Mouse (Mus musculus) liver, embryonic 16.5 days (tissue): ENCODE results near the gene Tmem14a. TPM values are rescaled to one million over a fixed set of nuclear protein-coding genes. Genes with fewer than 3 reads are reported as not detected.
"Not testable (repeated sequence)": the region's sequence is repeated elsewhere in the genome, so short reads cannot be mapped to it uniquely, and the experiment has no call there.

ENCODE experiments used
- ATAC-seq: fragments of 200-750 bp; cut with Nextera tagmentation; 2 replicates; pipeline ENCODE4 v1.8.0; 2017; ENCODE audit warnings: low read depth, mild to moderate bottlenecking, moderate number of reproducible peaks, moderate library complexity
- H3K27ac ChIP-seq: fragments of 300-500 bp; sonication (generic); 2 replicates; pipeline ENCODE4 v1.5.1; 2014; ENCODE audit warnings: mild to moderate bottlenecking, low read length
- H3K27me3 ChIP-seq: fragments of 300-500 bp; sonication (generic); 2 replicates; pipeline ENCODE4 v1.6.1; 2014; ENCODE audit warnings: low read depth, low read length, mixed read lengths; ENCODE audit not compliant: control insufficient read depth, insufficient read depth
- H3K36me3 ChIP-seq: fragments of 300-500 bp; sonication (generic); 2 replicates; pipeline ENCODE4 v1.6.1; 2014; ENCODE audit warnings: mild to moderate bottlenecking; ENCODE audit not compliant: control insufficient read depth, insufficient read depth
- H3K4me1 ChIP-seq: fragments of 300-500 bp; sonication (generic); 2 replicates; pipeline ENCODE4 v1.6.1; 2014; ENCODE audit warnings: low read depth, low read length, mixed read lengths; ENCODE audit not compliant: control insufficient read depth
- H3K4me2 ChIP-seq: fragments of 300-500 bp; sonication (generic); 2 replicates; pipeline ENCODE4 v1.6.1; 2014; ENCODE audit warnings: low read depth, low read length, mixed read lengths
- H3K4me3 ChIP-seq: fragments of 300-500 bp; sonication (generic); 2 replicates; pipeline ENCODE4 v1.5.1; 2014; ENCODE audit warnings: low read depth, mild to moderate bottlenecking, low read length
- H3K9ac ChIP-seq: fragments of 300-500 bp; sonication (generic); 2 replicates; pipeline ENCODE4 v1.6.1; 2014; ENCODE audit warnings: low read depth, low read length
- H3K9me3 ChIP-seq: fragments of 300-500 bp; sonication (generic); replicated peaks from 2 replicates; pipeline ENCODE4 v1.6.1; 2016; ENCODE audit warnings: low read length; ENCODE audit not compliant: control insufficient read depth
- WGBS: fragments of 180-500 bp; shearing (Covaris S2); extraction: QIAGEN DNeasy Blood & Tissue Kit; methylation state at CpG from one replicate; pipeline ENCODE4 v1.1.7; 2014; ENCODE audit not compliant: insufficient replicate concordance; 5-methylcytosine and 5-hydroxymethylcytosine counted together
- polyA plus RNA-seq: library from polyadenylated mRNA; unstranded; fragments of >200 nt; fragmentation: Nextera tagmentation; extraction: Ambion mirVana; gene quantifications from 2 replicates; pipeline ENCODE4 v1.2.1, GENCODE M21; 2015

Tmem14a gene
- polyA plus RNA-seq, 1 experiment from 2014 or later = 3.0 TPM

DNA sequence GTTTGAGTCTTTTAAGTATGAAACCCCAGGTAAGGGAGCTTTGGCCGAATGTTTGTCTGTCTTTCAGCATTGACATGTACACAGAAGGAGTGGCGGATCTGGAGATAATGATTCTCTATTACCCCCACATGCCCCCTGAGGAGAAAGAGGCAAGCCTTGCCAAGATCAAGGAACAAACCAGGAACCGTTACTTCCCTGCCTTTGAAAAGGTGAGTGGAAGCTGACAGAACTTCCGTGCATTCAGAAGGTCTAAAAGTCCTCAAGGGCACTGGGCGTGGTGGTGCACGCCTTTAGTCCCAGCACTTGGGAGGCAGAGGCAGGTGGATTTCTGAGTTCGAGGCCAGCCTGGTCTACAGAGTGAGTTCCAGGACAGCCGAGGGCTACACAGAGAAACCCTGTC, 41.6 kb downstream of the Tmem14a start:
- ATAC-seq, H3K4me2 ChIP-seq, H3K36me3 ChIP-seq, H3K27ac ChIP-seq, H3K9me3 ChIP-seq, H3K4me3 ChIP-seq, H3K4me1 ChIP-seq, H3K27me3 ChIP-seq, H3K9ac ChIP-seq: not testable (repeated sequence)
- 62% methylated on average over 8 of the region's 8 CpGs for WGBS

DNA sequence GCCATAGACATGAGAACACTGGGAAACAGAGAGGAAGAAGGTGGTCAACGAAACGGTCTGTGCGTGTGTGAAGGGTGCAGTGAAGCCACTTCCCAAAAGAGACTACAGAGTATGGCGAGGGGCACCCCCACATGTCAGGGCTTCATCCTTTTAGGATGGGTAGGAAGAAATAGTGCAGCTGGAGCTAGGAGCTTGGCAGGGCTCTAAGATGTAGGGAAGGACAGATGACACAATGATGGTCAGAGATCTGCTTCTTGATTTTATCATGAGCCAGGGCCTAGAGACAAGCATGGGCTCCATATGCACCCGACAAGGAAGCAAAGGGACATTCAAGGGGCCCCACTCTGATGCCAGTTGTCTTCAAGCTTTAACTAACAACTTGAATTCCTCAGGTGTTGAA, 44.0 kb downstream of the Tmem14a start:
- Histone ChIP-seq H3K4me2 (no peak overlapping the region), H3K4me1 (no peaks in the 10 kb centered on the region), H3K27ac (no peak overlapping the region), H3K9ac (no peak overlapping the region), H3K36me3 (no peaks in the 10 kb centered on the region), H3K27me3 (no peaks in the 10 kb centered on the region), H3K4me3 (no peak overlapping the region), H3K9me3 (no peaks in the 10 kb centered on the region)
- 72% methylated on average over 5 of the region's 5 CpGs for WGBS
- ATAC-seq = no peak

DNA sequence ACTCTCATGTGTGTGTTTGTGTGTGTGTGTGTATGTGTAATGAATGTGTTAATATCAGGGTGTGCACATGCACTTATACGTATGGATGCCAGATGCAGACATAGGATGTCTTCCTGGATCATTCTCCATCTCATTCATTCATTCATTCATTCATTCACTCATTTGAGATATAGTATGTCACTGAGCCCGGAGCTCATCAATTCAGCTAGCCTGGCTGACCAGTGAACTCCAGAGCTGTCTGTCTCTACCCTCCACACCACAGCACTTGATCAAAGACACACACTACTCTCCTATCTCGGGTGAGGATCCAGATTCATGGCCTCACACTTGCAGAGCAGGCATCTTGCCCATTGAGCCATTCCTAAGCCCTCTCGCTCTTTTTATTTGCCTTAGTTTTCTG, 45.6 kb downstream of the Tmem14a start:
- Histone ChIP-seq H3K36me3 (no peaks in the 10 kb centered on the region), H3K9ac (no peak overlapping the region), H3K4me2 (no peak overlapping the region), H3K9me3 (no peaks in the 10 kb centered on the region), H3K4me1 (no peaks in the 10 kb centered on the region), H3K27ac (no peak overlapping the region), H3K4me3 (no peak overlapping the region), H3K27me3 (no peaks in the 10 kb centered on the region)
- ATAC-seq = no peak
- 61% methylated on average over 4 of the region's 4 CpGs for WGBS

DNA sequence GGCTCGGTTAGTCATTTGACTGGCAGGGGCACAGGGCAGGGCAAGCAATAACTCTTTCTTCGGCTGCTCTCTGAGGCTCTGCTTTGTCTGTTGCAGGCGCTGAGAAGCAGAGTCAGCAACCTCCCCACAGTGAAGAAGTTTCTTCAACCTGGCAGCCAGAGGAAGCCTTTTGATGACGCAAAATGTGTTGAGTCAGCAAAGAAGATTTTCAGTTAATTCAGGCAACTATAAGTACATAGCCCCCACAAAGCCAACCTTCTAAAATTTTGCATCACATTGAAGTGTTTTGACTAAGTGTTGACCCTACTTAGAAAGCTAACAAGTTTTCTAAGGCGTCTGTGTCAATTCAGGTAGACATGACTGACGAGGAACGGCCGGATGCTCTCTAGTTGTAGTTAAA, 46.4 kb downstream of the Tmem14a start:
- H3K27ac ChIP-seq = no peak overlapping the region
- no peaks in the 10 kb centered on the region for H3K4me1 ChIP-seq
- H3K4me2 ChIP-seq = no peak overlapping the region
- ATAC-seq = no peak
- H3K9me3 ChIP-seq = no peaks in the 10 kb centered on the region
- 62% methylated on average over 8 of the region's 8 CpGs for WGBS
- H3K9ac ChIP-seq = no peak overlapping the region
- no peaks in the 10 kb centered on the region for H3K27me3 ChIP-seq
- H3K4me3 ChIP-seq = no peak overlapping the region
- no peaks in the 10 kb centered on the region for H3K36me3 ChIP-seq

DNA sequence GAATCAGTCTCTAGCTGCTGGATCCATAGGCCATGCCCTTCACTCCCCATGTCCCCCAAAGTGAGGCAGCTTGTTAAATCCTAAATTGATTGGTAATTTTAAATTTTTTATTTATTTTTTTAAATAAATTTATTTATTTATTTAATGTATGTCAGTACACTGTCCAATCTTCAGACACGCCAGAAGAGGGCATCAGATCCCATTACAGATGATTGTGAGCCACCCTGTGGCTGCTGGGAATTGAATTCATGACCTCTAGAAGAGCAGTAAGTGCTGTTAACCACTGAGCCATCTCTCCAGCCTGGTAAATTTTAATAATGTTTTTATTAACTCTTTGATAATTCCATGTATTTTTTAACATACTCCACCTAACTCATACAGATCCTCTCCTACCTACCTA, 48.4 kb downstream of the Tmem14a start:
- H3K27ac ChIP-seq = no peak overlapping the region
- H3K27me3 ChIP-seq = no peaks in the 10 kb centered on the region
- 55% methylated on average over 1 of the region's 1 CpGs for WGBS
- H3K9ac ChIP-seq = no peak overlapping the region
- no peaks in the 10 kb centered on the region for H3K36me3 ChIP-seq
- H3K4me2 ChIP-seq = no peak overlapping the region
- no peak overlapping the region for H3K4me3 ChIP-seq
- no peaks in the 10 kb centered on the region for H3K9me3 ChIP-seq
- ATAC-seq = no peak
- H3K4me1 ChIP-seq = no peaks in the 10 kb centered on the region; the same call in 1 of the 2 replicates

DNA sequence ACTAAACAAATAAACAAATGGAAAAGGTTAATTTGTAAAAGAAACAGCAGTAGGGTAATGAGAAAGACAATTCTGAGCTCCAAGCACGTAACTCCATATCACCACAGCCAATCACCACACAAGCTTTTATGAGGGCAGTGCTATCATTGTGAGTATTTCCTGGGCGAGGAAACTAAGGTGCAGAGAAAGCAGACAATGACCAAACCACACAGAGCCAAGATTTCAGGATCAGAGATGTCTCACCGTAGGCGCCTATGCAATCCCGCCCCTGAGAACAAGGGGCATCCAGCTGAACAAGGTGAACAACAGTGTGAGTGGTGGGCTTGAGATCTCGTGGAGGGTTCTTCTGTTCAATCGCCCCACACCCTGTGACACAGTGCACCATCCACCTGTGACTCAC, 49.1 kb downstream of the Tmem14a start:
- not testable (repeated sequence) for H3K27ac ChIP-seq, H3K27me3 ChIP-seq, H3K9me3 ChIP-seq, H3K4me3 ChIP-seq, H3K4me2 ChIP-seq, H3K36me3 ChIP-seq, H3K9ac ChIP-seq, H3K4me1 ChIP-seq, ATAC-seq
- 64% methylated on average over 5 of the region's 7 CpGs for WGBS

DNA sequence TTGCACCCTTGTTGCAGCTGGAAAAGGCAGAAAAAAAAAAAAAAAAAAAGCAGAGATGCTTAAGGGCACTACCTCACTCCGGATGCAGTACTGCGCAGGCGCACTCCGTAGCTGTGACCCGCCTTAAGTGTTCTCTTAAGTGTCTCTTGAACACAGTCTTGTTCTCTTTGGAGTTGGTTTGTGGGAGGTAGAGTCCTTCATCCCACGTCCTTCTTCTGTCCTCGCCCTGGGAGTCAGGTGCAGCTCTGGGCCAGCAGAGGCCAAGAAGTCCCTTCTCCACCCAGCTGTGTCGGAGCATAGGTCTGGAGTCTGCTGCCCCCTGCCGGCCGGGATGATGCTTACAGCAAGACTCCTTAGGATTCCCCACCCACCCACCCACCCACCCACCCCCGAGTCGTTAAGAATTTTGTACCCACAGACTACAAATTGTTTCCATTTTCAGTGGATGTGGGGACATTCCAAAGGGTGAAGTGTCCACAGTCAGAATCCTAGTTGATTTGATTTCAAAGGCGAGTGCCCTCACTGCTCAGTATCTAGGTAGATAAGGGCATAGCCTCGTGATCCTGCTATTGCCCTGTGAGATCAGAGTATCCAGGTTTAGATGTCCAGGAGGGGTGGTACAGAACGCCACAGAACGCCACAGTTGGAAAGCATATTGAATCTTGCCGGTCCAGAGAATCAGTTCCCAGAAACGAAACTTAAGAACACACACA, 53.1 kb downstream of the Tmem14a start:
- H3K27ac ChIP-seq = no peak overlapping the region
- H3K4me2 ChIP-seq = peak overlapping the region; percentile 50
- H3K27me3 ChIP-seq = no peaks in the 10 kb centered on the region
- WGBS = 22% methylated on average over 18 of the region's 18 CpGs
- no peaks in the 10 kb centered on the region for H3K36me3 ChIP-seq
- no peak overlapping the region for H3K9ac ChIP-seq
- no peaks in the 10 kb centered on the region; the same call in 1 of the 2 replicates for H3K4me1 ChIP-seq
- ATAC-seq = 0 out of 2 replicates have a peak, but pooled peaks have one; percentile 37
- H3K9me3 ChIP-seq = no peaks in the 10 kb centered on the region
- peak overlapping the region; percentile 28; the same call in 1 of the 2 replicates for H3K4me3 ChIP-seq

DNA sequence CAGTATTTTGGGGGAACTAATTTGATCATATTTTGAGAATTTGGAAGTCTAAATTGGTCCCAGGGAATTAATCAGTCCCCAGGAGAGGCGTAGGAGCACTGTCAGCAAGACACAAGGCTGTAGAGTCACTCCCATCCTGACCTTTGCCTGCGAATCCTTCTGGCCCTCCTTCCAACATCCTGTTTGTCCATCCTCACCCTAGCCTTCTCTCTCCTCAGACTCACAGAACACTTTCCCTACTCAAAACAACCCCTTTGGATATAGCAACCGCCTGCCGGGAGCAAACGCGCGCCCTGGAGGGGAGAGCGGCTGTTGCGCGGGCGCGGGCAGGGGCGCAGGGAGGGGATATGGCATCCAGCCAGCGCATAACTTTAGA, 53.7 kb downstream of the Tmem14a start:
- H3K36me3 ChIP-seq = no peaks in the 10 kb centered on the region
- ATAC-seq = no peak
- no peaks in the 10 kb centered on the region for H3K27me3 ChIP-seq
- peak overlapping the region; percentile 28; the same call in 1 of the 2 replicates for H3K4me3 ChIP-seq
- no peaks in the 10 kb centered on the region; the same call in 1 of the 2 replicates for H3K4me1 ChIP-seq
- H3K9me3 ChIP-seq = no peaks in the 10 kb centered on the region
- 35% methylated on average over 14 of the region's 14 CpGs for WGBS
- H3K9ac ChIP-seq = 0 out of 2 replicates have a peak overlapping the region, but pooled peaks have one; percentile 9
- peak overlapping the region; percentile 50 for H3K4me2 ChIP-seq
- H3K27ac ChIP-seq = no peak overlapping the region

DNA sequence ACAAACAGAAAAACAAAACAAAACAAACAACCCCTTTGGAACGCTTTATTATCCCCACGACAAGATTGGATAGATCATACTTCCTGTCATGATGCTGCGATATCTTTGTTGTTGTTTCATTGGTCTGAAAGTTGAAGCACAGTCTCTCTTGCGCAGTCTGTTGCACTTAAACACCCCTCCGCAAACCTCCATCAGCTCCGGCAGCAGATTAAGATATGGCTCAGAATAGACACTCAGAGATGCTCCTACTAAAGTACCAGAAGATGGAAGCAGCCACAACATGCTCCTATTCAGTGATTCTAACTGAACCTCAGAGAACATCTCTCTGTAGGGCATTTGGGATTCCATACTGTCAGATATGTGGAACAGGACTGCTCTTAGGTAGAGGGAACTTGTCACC, 54.7 kb downstream of the Tmem14a start:
- Histone ChIP-seq H3K27ac (no peak overlapping the region), H3K4me2 (no peak overlapping the region), H3K27me3 (no peaks in the 10 kb centered on the region), H3K36me3 (no peaks in the 10 kb centered on the region), H3K4me1 (no peaks in the 10 kb centered on the region; the same call in 1 of the 2 replicates), H3K9ac (no peak overlapping the region), H3K4me3 (no peak overlapping the region), H3K9me3 (no peaks in the 10 kb centered on the region)
- no peak for ATAC-seq
- 71% methylated on average over 6 of the region's 6 CpGs for WGBS
